Mouse (Mus musculus): Measurements from ENCODE around the gene Iqsec2.

The Iqsec2 gene

GRCm38 (mm10) chrX:152143941-152144741 lies at the start of gene Iqsec2:
Gene Iqsec2, plus strand, starts transcription at chrX:152144268.
- DNase-seq (ENCODE audit: low spot score): no peak

GRCm38 (mm10) chrX:152097572-152097971 lies 46.5 kb upstream of the Iqsec2 start:
- no peak for DNase-seq (ENCODE audit: low spot score)

GRCm38 (mm10) chrX:152121687-152122086 lies 22.4 kb upstream of the Iqsec2 start:
- no peak for DNase-seq (ENCODE audit: low spot score)

GRCm38 (mm10) chrX:152130777-152131176 lies 13.3 kb upstream of the Iqsec2 start:
- DNase-seq (ENCODE audit: low spot score): no peak

GRCm38 (mm10) chrX:152132029-152132428 lies 12.0 kb upstream of the Iqsec2 start:
- DNase-seq (ENCODE audit: low spot score): no peak

- DNase-seq (ENCODE audit: low spot score): no peak
These were observed 8.9 kb upstream of the Iqsec2 start for GRCm38 (mm10) chrX:152135195-152135594.

- DNase-seq (ENCODE audit: low spot score): no peak
These were observed 710 bp downstream of the Iqsec2 start for GRCm38 (mm10) chrX:152144742-152145214.

GRCm38 (mm10) chrX:152146150-152146549 lies 2.1 kb downstream of the Iqsec2 start:
- DNase-seq (ENCODE audit: low spot score): no peak

GRCm38 (mm10) chrX:152146691-152147090 lies 2.6 kb downstream of the Iqsec2 start:
- DNase-seq (ENCODE audit: low spot score): no peak

- DNase-seq (ENCODE audit: low spot score): peak; percentile 18
These were observed 3.5 kb downstream of the Iqsec2 start for GRCm38 (mm10) chrX:152147451-152148116.

GRCm38 (mm10) chrX:152148706-152149105 lies 4.6 kb downstream of the Iqsec2 start:
- DNase-seq (ENCODE audit: low spot score): no peak

- DNase-seq (ENCODE audit: low spot score): peak; percentile 43
These were observed 7.6 kb downstream of the Iqsec2 start for GRCm38 (mm10) chrX:152151709-152152108.

GRCm38 (mm10) chrX:152158294-152158693 lies 14.2 kb downstream of the Iqsec2 start:
- DNase-seq (ENCODE audit: low spot score): no peak

GRCm38 (mm10) chrX:152161404-152161803 lies 17.3 kb downstream of the Iqsec2 start:
- no peak for DNase-seq (ENCODE audit: low spot score)

GRCm38 (mm10) chrX:152164061-152164460 lies 20.0 kb downstream of the Iqsec2 start:
- DNase-seq (ENCODE audit: low spot score): no peak

- no peak for DNase-seq (ENCODE audit: low spot score)
These were observed 22.1 kb downstream of the Iqsec2 start for GRCm38 (mm10) chrX:152166161-152166560.

- no peak for DNase-seq (ENCODE audit: low spot score)
These were observed 24.5 kb downstream of the Iqsec2 start for GRCm38 (mm10) chrX:152168521-152168920.

GRCm38 (mm10) chrX:152171041-152172026 lies 27.3 kb downstream of the Iqsec2 start:
- DNase-seq (ENCODE audit: low spot score): no peak

- no peak for DNase-seq (ENCODE audit: low spot score)
These were observed 28.4 kb downstream of the Iqsec2 start for GRCm38 (mm10) chrX:152172487-152172935.

GRCm38 (mm10) chrX:152175284-152175683 lies 31.2 kb downstream of the Iqsec2 start:
- peak; percentile 2 for DNase-seq (ENCODE audit: low spot score)

GRCm38 (mm10) chrX:152177897-152178296 lies 33.8 kb downstream of the Iqsec2 start:
- no peak for DNase-seq (ENCODE audit: low spot score)
